Mouse (Mus musculus) midbrain, embryonic 12.5 days (tissue): ENCODE data around the gene Anapc7. TPM values are rescaled to one million over a fixed set of nuclear protein-coding genes. Genes with fewer than 3 reads are reported as not detected.
"Not testable (repeated sequence)": the region's sequence is repeated elsewhere in the genome, so short reads cannot be mapped to it uniquely, and the experiment has no call there.

Experiments used
- ATAC-seq: fragments of 200-750 bp; cut with Nextera tagmentation; 2 replicates; pipeline ENCODE4 v1.8.0; 2017; ENCODE audit warnings: low read depth, moderate TSS enrichment, moderate library complexity; ENCODE audit not compliant: low FRiP score
- H3K27ac ChIP-seq: fragments of 300-500 bp; sonication (generic); replicated peaks from 2 replicates; pipeline ENCODE4 v1.5.1; 2016; ENCODE audit warnings: mild to moderate bottlenecking
- H3K27me3 ChIP-seq: fragments of 300-500 bp; sonication (generic); 2 replicates; pipeline ENCODE4 v1.6.1; 2016; ENCODE audit warnings: mild to moderate bottlenecking
- H3K36me3 ChIP-seq: fragments of 300-500 bp; sonication (generic); 2 replicates; pipeline ENCODE4 v1.6.1; 2016
- H3K4me1 ChIP-seq: fragments of 300-500 bp; sonication (generic); 2 replicates; pipeline ENCODE4 v1.6.1; 2016
- H3K4me2 ChIP-seq: fragments of 300-500 bp; sonication (generic); replicated peaks from 2 replicates; pipeline ENCODE4 v1.6.1; 2016; ENCODE audit warnings: mild to moderate bottlenecking, moderate library complexity
- H3K4me3 ChIP-seq: fragments of 300-500 bp; sonication (generic); 2 replicates; pipeline ENCODE4 v1.5.1; 2016; ENCODE audit warnings: mild to moderate bottlenecking
- H3K9ac ChIP-seq: fragments of 300-500 bp; sonication (generic); replicated peaks from 2 replicates; pipeline ENCODE4 v1.6.1; 2016; ENCODE audit warnings: mild to moderate bottlenecking, moderate library complexity
- H3K9me3 ChIP-seq: fragments of 300-500 bp; sonication (generic); 2 replicates; pipeline ENCODE4 v1.6.1; 2016; ENCODE audit warnings: mild to moderate bottlenecking
- WGBS: fragments of 180-500 bp; shearing (Covaris S2); methylation state at CpG from one replicate; pipeline ENCODE4 v1.1.7; 2016; 5-methylcytosine and 5-hydroxymethylcytosine counted together
- polyA plus RNA-seq: library from polyadenylated mRNA; unstranded; fragments of >200 nt; fragmentation: Nextera tagmentation; extraction: Ambion mirVana; gene quantifications from 2 replicates; pipeline ENCODE4 v1.2.1, GENCODE M21; 2016

The Anapc7 gene
- polyA plus RNA-seq, 1 experiment from 2014 or later: 53.6 TPM

- H3K27ac ChIP-seq: no peak overlapping the region
- WGBS: 92% methylated on average over 4 of the region's 4 CpGs
- no peaks in the 10 kb centered on the region for H3K9me3 ChIP-seq
- no peak overlapping the region for H3K9ac ChIP-seq
- no peak overlapping the region for H3K4me3 ChIP-seq
- no peak overlapping the region for H3K4me2 ChIP-seq
- 0 out of 2 replicates have a peak, but pooled peaks cover 3% of the 10 kb centered on the region for H3K4me1 ChIP-seq
- peaks cover 80% of the 10 kb centered on the region for H3K36me3 ChIP-seq
- no peak for ATAC-seq
- no peaks in the 10 kb centered on the region for H3K27me3 ChIP-seq
These were observed 32.9 kb downstream of the Anapc7 start for GRCm38 (mm10) chr5:122454442-122454841.

GRCm38 (mm10) chr5:122454883-122455282 lies 33.4 kb downstream of the Anapc7 start:
- 93% methylated on average over 3 of the region's 3 CpGs for WGBS
- no peak overlapping the region for H3K4me2 ChIP-seq
- ATAC-seq: no peak
- H3K9me3 ChIP-seq: no peaks in the 10 kb centered on the region
- H3K36me3 ChIP-seq: peaks cover 84% of the 10 kb centered on the region
- H3K27ac ChIP-seq: no peak overlapping the region
- H3K9ac ChIP-seq: no peak overlapping the region
- H3K27me3 ChIP-seq: no peaks in the 10 kb centered on the region
- no peak overlapping the region for H3K4me3 ChIP-seq
- 0 out of 2 replicates have a peak, but pooled peaks cover 2% of the 10 kb centered on the region for H3K4me1 ChIP-seq

DNA sequence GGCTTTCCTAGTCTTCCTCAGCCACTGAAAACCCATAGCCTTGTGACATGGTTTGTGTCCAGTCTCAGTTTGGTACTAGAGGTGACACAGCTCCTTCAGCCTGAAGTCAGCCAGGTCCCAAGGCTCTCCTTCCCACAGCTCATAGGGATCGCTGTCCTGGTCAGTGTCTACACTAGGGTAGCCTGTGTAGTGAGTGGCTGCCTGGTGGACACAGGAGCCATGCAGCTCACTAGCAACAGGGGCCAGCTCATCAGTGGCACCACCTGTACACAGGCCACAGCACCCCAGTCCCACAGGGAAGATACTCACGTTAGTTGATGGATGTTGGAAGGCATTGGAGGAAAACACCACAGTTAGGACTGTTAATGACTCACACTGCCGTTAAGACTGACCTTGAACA lies 34.1 kb downstream of the Anapc7 start:
- WGBS: 93% methylated on average over 3 of the region's 3 CpGs
- no peak overlapping the region for H3K27ac ChIP-seq
- no peak overlapping the region for H3K4me3 ChIP-seq
- peaks cover 91% of the 10 kb centered on the region for H3K36me3 ChIP-seq
- H3K4me2 ChIP-seq: no peak overlapping the region
- no peak for ATAC-seq
- no peak overlapping the region for H3K9ac ChIP-seq
- no peaks in the 10 kb centered on the region for H3K9me3 ChIP-seq
- H3K27me3 ChIP-seq: no peaks in the 10 kb centered on the region
- H3K4me1 ChIP-seq: no peaks in the 10 kb centered on the region

GRCm38 (mm10) chr5:122457054-122457453 lies 35.6 kb downstream of the Anapc7 start:
- H3K4me1 ChIP-seq, H3K27ac ChIP-seq, H3K9me3 ChIP-seq, H3K9ac ChIP-seq, H3K4me2 ChIP-seq, H3K27me3 ChIP-seq, ATAC-seq, H3K4me3 ChIP-seq: not testable (repeated sequence)
- peaks cover 100% of the 10 kb centered on the region for H3K36me3 ChIP-seq
- WGBS: 92% methylated on average over 9 of the region's 9 CpGs

GRCm38 (mm10) chr5:122458066-122458465 lies 36.6 kb downstream of the Anapc7 start:
- Histone ChIP-seq H3K27ac (no peak overlapping the region), H3K4me3 (no peak overlapping the region), H3K4me1 (no peaks in the 10 kb centered on the region), H3K9ac (no peak overlapping the region), H3K36me3 (peaks cover 100% of the 10 kb centered on the region), H3K4me2 (no peak overlapping the region), H3K27me3 (no peaks in the 10 kb centered on the region), H3K9me3 (no peaks in the 10 kb centered on the region)
- WGBS: 98% methylated on average over 4 of the region's 4 CpGs
- no peak for ATAC-seq

DNA sequence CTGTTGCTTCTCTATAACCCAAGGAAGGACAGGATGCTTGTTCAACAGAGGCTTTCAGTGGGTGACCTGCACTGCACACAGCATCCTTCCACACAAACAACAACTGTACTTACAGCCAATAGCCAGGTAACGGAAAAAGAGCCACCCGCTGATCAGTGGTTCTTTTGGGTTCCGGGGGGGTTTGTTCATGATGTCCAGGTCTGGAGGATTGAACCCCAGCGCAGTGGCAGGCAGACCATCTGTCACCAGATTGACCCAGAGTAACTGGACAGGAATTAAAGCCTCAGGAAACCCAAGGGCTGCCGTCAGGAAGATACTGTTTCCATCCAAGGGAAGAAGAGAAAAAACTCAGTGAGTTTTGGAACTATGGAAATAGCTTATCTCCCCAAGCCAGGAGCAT lies 37.8 kb downstream of the Anapc7 start:
- WGBS: 95% methylated on average over 5 of the region's 5 CpGs
- H3K9ac ChIP-seq: no peak overlapping the region
- no peaks in the 10 kb centered on the region for H3K27me3 ChIP-seq
- no peak for ATAC-seq
- no peaks in the 10 kb centered on the region for H3K4me1 ChIP-seq
- peaks cover 100% of the 10 kb centered on the region for H3K36me3 ChIP-seq
- H3K27ac ChIP-seq: no peak overlapping the region
- H3K9me3 ChIP-seq: no peaks in the 10 kb centered on the region
- no peak overlapping the region for H3K4me2 ChIP-seq
- H3K4me3 ChIP-seq: no peak overlapping the region

GRCm38 (mm10) chr5:122460656-122461055 lies 39.2 kb downstream of the Anapc7 start:
- no peaks in the 10 kb centered on the region for H3K4me1 ChIP-seq
- no peaks in the 10 kb centered on the region for H3K9me3 ChIP-seq
- no peak for ATAC-seq
- H3K27ac ChIP-seq: no peak overlapping the region
- peaks cover 100% of the 10 kb centered on the region for H3K36me3 ChIP-seq
- WGBS: 89% methylated on average over 11 of the region's 11 CpGs
- no peak overlapping the region for H3K9ac ChIP-seq
- no peaks in the 10 kb centered on the region for H3K27me3 ChIP-seq
- no peak overlapping the region for H3K4me3 ChIP-seq
- no peak overlapping the region for H3K4me2 ChIP-seq

DNA sequence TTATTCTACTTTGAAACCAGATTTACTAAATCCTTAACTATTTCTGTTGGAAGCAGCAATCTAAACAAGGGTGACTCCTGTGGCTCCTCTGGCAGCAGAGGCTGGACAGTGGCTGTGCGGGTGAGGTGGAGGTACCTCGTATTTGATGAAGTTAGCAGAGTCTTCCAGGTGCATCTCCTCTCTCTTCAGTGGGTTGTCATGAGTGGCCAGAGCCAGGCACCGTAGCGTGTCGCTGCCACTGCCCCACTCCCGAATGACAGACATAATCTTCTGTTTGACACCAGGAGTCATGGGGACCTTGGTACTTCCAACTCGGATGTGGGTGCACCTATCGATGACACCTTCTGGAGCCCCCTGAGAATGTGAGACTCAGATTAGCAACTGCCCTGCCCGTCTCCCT lies 39.9 kb downstream of the Anapc7 start:
- no peak overlapping the region for H3K4me3 ChIP-seq

GRCm38 (mm10) chr5:122471658-122472057 lies 50.2 kb downstream of the Anapc7 start:
- no peak overlapping the region for H3K4me3 ChIP-seq
- no peaks in the 10 kb centered on the region for H3K27me3 ChIP-seq
- H3K36me3 ChIP-seq: peaks cover 84% of the 10 kb centered on the region
- WGBS: 92% methylated on average over 5 of the region's 5 CpGs
- no peaks in the 10 kb centered on the region for H3K9me3 ChIP-seq
- no peak overlapping the region for H3K9ac ChIP-seq
- H3K4me2 ChIP-seq: no peak overlapping the region
- no peak overlapping the region for H3K27ac ChIP-seq
- no peaks in the 10 kb centered on the region for H3K4me1 ChIP-seq
- ATAC-seq: no peak

More for the DNA sequence above, 39.9 kb downstream of the Anapc7 start:
- Histone ChIP-seq H3K4me1 (no peaks in the 10 kb centered on the region), H3K4me2 (no peak overlapping the region), H3K36me3 (peaks cover 100% of the 10 kb centered on the region), H3K27me3 (no peaks in the 10 kb centered on the region), H3K27ac (no peak overlapping the region), H3K9me3 (no peaks in the 10 kb centered on the region), H3K9ac (no peak overlapping the region)
- no peak for ATAC-seq
- 94% methylated on average over 9 of the region's 9 CpGs for WGBS

DNA sequence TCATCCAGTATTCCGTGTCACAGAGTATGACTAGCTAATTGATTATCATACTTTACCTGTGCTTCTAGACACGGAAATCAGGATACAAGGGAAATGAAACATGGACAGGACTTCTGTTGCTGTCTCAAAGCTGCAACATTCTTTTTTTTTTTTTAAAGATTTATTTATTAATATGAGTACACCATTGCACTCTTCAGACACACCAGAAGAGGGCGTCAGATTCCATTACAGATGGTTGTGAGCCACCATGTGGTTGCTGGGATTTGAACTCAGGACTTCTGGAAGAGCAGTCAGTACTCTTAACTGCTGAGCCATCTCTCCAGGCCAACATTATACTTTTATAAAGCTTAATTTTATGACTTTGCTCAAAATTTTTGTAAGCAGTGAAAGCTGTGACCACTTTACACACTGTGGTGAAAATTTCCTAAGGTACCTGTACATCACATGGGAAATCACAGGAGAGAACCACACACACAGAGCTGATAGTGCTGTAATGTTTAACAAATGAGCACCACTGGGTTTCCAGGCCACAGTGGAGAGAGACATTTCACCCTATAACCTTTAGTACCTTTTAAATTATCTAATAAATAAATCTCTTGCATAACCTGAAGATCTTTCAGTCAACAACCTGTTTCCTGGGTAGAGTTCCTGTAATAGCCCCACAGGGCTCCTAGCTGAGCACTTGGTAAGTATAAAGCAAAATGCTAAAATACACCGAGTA lies 53.3 kb downstream of the Anapc7 start:
- Histone ChIP-seq H3K4me2 (no peak overlapping the region), H3K36me3 (peaks cover 66% of the 10 kb centered on the region), H3K9me3 (no peaks in the 10 kb centered on the region), H3K9ac (no peak overlapping the region), H3K27me3 (no peaks in the 10 kb centered on the region), H3K4me3 (no peak overlapping the region), H3K4me1 (no peaks in the 10 kb centered on the region), H3K27ac (no peak overlapping the region)
- ATAC-seq: no peak
- WGBS: 90% methylated on average over 4 of the region's 4 CpGs

- no peak for ATAC-seq
- WGBS: 74% methylated on average over 3 of the region's 3 CpGs
- H3K4me3 ChIP-seq: no peak overlapping the region
- no peaks in the 10 kb centered on the region for H3K4me1 ChIP-seq
- H3K9me3 ChIP-seq: no peaks in the 10 kb centered on the region
- H3K36me3 ChIP-seq: peaks cover 63% of the 10 kb centered on the region
- no peaks in the 10 kb centered on the region for H3K27me3 ChIP-seq
- no peak overlapping the region for H3K27ac ChIP-seq
- no peak overlapping the region for H3K4me2 ChIP-seq
- no peak overlapping the region for H3K9ac ChIP-seq
These were observed 54.6 kb downstream of the Anapc7 start for GRCm38 (mm10) chr5:122476078-122476477.

GRCm38 (mm10) chr5:122477492-122477891 lies 56.0 kb downstream of the Anapc7 start:
- 92% methylated on average over 3 of the region's 3 CpGs for WGBS
- no peak overlapping the region for H3K4me3 ChIP-seq
- no peaks in the 10 kb centered on the region for H3K4me1 ChIP-seq
- peaks cover 61% of the 10 kb centered on the region for H3K36me3 ChIP-seq
- ATAC-seq: no peak
- no peaks in the 10 kb centered on the region for H3K27me3 ChIP-seq
- no peak overlapping the region for H3K27ac ChIP-seq
- no peaks in the 10 kb centered on the region for H3K9me3 ChIP-seq
- H3K9ac ChIP-seq: no peak overlapping the region
- no peak overlapping the region for H3K4me2 ChIP-seq

DNA sequence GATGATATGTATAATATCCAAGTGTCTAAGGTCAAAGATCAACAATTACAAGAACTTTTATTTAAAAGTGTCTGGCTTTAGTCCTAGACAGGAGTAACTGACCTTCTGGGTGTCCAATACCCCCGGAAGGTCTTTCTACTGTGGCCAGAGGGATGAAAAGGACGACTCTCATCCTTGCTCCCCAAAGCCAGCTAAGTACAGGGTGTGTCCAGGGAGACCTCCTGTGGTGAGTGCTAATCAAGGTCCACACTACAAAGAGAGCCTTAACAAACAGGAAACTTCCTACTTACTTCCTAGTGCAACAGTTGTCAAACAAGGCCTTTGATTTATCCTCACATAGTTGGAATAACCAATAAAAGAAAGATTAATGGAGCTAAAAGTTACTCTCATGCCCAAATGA lies 57.6 kb downstream of the Anapc7 start:
- WGBS: 62% methylated on average over 2 of the region's 2 CpGs
- Histone ChIP-seq H3K27ac (no peak overlapping the region), H3K4me1 (no peaks in the 10 kb centered on the region), H3K4me2 (no peak overlapping the region), H3K27me3 (no peaks in the 10 kb centered on the region), H3K36me3 (peaks cover 62% of the 10 kb centered on the region), H3K4me3 (no peak overlapping the region), H3K9ac (no peak overlapping the region), H3K9me3 (no peaks in the 10 kb centered on the region)
- no peak for ATAC-seq
